Mouse (Mus musculus) adrenal gland, postnatal 25 days (tissue): ENCODE data around the gene Gm49358. TPM values are rescaled to one million over a fixed set of nuclear protein-coding genes. Genes with fewer than 3 reads are reported as not detected.
A peak's percentile ranks its signal among the peaks of the same experiment; 100 is the strongest.

Source experiments
- DNase-seq: peaks from one replicate; pipeline ENCODE4 v3.0.0; 2021; ENCODE audit warnings: mixed read lengths
- total RNA-seq: library from RNA; stranded (reverse); gene quantifications from 2 replicates; pipeline ENCODE4 v1.2.3, GENCODE M21; 2021

Gene Gm49358
- total RNA-seq, 1 experiment from 2014 or later = 9.5 TPM

DNA sequence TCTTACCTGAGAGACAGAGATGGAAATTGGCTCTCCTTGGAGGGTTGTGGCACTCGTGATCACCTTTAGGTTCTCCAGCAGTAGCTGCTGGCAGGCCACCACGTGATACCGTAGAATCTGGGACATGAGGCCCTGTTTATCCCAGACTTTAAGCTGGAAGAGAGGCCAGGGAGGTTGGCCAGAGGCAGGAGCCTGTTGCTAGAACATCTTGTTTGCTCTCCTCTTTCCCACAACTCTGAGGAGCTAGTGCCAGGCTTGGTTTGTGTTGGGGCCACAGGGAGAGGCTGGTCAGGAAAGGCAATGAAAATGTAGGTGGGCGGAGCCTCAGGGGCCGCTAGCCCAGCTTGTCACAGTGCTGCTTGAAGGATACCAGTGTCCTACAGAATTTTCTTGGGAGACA, 108.8 kb downstream of the Gm49358 start:
- DNase-seq = no peak

DNA sequence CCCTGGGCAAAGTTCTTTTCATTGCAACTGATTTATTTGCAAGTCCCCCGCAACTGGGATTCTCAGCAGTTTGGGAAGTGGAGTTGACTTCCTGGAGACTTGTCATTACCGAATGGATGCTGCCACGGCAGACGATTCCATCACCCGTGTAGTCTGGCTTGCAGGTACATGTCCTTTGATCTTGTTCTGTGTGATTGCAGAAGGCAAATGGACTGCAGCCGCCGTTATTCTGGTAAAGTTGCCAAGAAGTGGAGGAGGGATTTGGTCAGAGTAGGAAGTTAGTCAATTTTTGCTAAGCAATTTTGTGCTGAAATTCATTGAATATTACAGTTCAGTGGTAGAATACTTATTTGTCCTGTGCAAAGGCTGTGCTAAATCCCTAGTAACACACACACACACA, 114.9 kb downstream of the Gm49358 start:
- no peak for DNase-seq

DNA sequence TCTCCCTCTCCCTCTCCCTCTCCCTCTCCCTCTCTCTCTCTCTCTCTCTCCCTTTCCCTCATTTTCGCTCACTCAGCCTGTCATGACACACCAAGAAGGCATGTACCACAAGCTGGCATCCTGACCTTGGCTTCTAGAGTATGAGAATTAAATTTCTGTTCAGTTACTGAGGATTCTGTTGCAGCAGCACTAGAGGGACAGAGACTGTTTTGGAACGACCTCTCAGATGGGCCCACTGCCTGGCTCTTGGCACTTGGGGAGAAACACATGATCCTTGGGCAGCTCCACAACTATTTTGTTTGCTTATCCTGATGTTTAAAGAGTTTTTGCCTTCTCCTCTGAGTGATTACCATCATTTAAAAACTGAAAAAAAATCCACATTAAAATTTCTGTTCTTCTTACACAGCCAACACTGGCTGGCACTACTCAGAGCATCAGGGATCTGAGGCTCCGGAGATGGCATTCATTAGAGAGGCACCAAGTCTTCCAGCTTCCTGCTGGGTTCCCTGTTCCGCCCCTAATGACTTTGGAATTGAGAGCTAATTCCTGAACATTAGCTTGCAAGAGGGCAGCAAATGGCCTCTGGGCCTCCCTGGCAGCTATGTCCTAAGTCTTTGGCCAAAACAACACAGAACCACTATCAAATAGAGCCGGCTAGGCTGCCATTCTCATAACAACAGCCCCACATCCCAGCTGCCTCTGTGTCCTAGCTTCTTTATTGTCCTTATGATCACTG, 116.5 kb downstream of the Gm49358 start:
- DNase-seq = peak; percentile 24

DNA sequence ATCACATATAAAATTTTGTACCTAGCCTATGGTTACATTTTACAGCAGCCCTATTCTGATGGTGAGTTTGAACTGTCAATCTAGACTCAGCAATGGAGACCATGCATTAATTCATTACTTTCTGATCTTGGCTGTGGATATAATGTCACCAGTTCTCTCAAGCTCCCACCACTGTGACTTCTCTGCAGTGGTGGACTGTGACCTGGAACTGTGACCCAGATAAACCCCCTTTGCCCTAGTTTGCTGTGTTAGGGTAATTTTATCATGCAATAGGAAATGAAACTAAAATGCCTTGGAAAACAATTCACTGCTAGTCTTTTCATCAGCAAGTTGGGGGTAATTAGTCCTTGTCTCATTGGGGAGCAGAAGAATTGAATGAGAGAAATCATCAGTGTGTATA, 117.7 kb downstream of the Gm49358 start:
- DNase-seq = no peak

Other genes starting within 250 kb of the Gm49358 start
- gene Hsp90b1, start 58.5 kb upstream of the Gm49358 start, total RNA-seq = 563 and 663 TPM in 2 replicates
- 3.3 and 3.5 TPM in 2 replicates for gene Ttc41, start 58.2 kb upstream of the Gm49358 start, total RNA-seq
- 37.0 and 43.7 TPM in 2 replicates for gene Nt5dc3, start 15.0 kb downstream of the Gm49358 start, total RNA-seq
- gene Stab2, start 244.1 kb downstream of the Gm49358 start, total RNA-seq = 0.33 and 1.4 TPM in 2 replicates